Mouse (Mus musculus) inflammation-experienced regulatory T-cells, adult 6 months (primary cell): ENCODE measurements around the gene C2cd2. TPM values are rescaled to one million over a fixed set of nuclear protein-coding genes. Genes with fewer than 3 reads are reported as not detected.
"Not testable (repeated sequence)": the region's sequence is repeated elsewhere in the genome, so short reads cannot be mapped to it uniquely, and the experiment has no call there.

Source experiments
- ATAC-seq: one replicate; pipeline ENCODE4 v1.8.0; 2017
- polyA plus RNA-seq, 3 experiments: library from polyadenylated mRNA; unstranded; fragments of 100-300 nt; shearing (Covaris generic); gene quantifications; one replicate each; pipeline ENCODE4 v1.2.1; 2017

The C2cd2 gene
- polyA plus RNA-seq, 3 experiments from 2014 or later: 5.7 to 12.8 (median 7.5) TPM

GRCm38 (mm10) chr16:97946993-97947392 is 15.4 kb downstream of the C2cd2 start:
- ATAC-seq: not testable (repeated sequence)

GRCm38 (mm10) chr16:97941844-97942243 is 20.6 kb downstream of the C2cd2 start:
- no peak for ATAC-seq

DNA sequence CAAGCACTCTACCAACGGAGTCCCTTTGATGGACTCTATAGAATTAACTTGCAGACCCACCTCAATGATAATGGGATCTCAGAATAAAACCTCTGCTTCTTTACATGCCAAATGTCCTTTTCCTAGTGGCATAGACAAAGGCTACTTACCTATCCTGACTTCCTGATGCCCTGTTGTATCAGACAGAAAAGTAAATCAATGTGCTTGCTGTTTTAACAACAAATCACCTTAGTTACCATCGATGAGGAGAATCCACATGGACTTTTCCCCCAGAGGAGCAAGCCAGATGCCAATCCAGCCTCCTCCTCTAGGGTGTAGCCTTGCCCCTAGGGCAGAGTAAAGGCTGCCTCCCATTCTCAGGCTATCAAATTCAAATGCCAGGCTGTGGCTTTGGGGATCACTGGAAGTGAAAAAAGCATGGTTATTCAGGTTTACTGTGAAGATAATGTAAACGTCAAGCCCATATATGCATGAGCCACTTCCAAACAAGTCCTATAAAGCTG is 21.9 kb downstream of the C2cd2 start:
- ATAC-seq: no peak

DNA sequence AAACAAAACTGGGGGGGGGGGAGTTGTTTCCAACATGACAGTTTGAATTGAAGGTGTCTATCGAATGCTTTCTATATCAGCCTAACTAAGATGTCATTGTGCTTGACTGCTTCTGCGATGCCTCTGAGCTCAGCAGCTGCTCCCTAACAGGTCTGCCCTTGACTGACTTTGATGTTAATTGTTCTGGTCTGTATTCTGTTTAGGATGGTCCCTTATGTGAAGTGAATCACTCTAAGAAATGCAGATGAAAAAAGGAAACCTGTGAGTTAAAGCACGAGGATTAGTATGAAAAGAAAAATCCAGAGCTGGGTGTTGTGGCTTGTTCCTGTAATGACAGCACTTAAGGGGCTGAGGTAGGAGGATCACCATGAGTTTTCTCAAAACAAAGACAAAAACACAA is 26.6 kb downstream of the C2cd2 start:
- no peak for ATAC-seq

DNA sequence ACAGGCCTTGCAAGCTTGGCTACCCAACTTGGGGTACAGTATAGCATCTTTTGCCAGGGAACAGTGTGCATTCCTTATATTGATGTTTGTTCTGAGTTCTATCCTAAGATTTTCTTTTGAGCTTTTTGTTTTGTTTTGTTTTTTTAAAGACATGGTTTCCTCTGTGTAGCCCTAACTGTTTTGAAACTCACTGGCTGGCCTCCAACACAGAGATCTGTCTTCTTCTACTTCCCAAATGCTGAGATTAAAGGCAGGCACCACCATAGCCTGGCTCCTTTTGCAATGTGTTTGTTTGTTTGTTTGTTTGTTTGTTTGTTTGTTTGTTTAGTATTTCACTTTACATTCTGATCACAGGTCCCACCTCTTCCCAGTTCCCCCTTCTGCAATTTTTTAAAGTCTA is 32.2 kb downstream of the C2cd2 start:
- no peak for ATAC-seq

DNA sequence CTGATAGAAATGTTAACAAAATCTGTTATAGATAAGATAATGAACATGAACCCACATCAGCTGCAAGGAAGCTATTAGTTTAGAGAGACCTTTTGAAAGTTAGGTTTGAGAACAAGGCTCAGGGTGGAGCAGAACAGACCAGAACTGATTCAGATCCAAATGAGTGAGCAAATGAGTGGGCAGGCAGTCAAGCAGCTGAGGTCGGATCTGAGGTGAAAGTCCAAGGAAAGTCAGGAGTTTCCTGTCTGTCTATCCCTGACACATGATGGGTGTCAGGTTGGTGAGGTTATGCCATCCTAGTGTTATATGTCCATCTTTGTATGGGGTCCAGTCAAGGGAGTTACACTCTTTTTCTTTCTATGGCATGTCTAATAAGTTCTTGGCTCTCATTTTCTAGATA is 32.9 kb downstream of the C2cd2 start:
- ATAC-seq: no peak

- no peak for ATAC-seq
Measured at GRCm38 (mm10) chr16:97927331-97927938, 35.0 kb downstream of the C2cd2 start.

DNA sequence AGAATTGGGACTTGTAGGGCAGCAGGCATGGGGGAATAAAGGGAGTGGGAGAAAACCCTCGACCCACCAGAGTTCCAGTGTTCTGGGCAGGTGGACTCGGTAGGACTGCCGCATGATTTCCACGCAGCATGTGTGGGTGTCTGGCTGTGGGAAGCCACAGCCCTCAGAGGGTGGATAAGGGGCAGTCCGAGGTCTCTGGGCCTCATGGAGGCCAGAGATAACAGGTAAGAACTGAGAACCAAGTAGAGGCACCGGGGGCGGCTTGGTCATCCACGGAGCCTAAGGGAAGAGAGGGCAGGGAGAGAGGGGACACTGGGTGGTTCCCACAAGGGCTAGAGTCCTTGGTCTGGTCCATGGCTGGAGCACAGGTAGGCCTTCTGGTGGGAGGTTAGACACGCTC is 36.0 kb downstream of the C2cd2 start:
- no peak for ATAC-seq

DNA sequence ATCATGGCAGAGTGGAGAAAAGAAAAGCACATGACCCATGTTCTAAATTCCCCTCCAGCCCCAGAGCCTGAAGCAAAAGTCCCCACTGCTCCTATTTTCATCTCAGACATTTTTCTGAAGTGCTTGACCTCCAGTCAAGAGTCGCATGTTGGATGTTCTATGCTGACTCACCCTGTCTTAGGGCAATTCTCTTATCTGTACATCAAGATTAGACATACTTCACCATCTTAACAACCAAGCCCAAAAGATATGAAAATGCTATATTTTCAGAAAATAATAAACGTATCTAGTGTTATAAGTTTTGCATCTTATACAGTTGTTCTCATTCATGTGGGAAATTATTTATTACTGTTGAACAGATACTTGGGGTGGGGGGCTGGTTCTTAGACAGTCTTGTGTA is 36.6 kb downstream of the C2cd2 start:
- no peak for ATAC-seq

- ATAC-seq: no peak
Measured at GRCm38 (mm10) chr16:97923700-97924099, 38.7 kb downstream of the C2cd2 start.

DNA sequence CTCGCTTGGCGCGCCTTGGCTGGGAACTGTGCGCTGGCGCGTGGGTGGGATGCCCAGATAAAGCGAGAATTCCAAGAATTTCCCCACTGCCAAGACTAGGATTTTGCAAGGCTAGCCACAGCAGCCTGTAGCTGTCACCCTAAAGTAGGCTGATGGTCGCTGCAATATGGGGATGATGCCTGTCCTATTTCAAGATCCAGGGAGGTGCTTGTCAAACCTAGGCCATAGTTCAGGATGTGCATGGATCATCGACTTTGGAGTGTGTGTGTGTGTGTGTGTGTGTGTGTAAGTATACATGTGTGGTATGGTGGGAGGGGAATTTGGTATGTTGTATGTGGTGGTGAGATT is 39.6 kb downstream of the C2cd2 start:
- peak; percentile 11 for ATAC-seq

DNA sequence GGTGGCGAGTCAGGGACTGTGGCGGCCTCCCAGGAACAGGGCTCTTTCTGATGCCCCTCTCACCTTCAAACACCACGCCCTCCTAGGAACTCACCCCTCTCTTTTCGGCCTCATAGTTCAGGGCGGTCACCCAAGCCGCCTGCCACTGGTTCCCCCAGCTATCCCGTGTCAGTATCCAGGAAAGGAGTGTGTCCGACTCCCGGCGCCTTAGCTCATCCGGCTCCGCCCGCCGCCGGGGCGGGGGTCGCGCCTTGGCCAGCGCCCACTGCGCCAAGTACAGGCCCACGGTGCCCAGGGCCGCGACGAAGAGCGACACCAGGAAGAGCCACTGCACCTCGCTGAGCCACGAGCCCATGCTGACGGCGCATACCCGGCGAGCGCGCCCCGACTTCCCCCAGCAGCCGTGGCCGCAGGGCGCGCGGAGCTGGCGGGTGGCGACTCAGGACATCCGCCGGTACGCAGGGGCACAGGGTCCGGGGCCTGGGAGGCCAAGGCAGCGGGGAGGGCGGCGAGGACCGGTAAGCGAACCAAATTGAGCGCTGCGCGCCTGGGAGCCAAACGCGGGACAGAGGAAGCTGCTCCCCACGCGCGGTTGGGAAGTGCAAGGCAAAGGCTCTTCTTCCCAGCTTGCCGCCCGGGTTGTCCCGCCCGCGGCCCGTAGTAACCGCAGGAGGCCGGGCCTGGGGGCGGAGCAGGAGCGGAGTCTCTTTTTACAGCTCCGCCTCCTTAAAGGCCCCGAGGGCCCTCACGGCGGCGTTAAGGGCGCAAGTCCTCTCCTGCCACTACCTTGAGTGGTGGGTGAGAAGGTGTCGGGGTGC is 40.2 kb downstream of the C2cd2 start:
- peak; percentile 84 for ATAC-seq

DNA sequence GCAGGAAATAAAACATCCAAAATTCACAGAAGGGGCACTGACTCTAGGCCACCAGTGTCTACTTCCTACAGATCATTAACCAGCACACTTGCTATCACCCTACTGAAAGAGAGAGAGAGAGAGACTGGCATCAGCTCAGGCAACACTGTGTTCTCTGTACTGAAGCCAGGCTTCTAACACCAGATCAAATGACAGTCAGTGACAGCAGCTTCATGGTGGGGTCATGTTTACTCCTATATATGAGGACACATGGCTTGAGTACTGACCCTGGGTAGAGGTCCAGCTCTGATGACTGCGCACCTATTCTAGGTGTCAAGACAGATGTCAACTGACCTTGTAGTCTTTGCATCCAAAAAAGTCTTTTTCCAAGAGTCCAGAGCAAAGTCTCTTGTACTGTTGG is 41.8 kb downstream of the C2cd2 start:
- ATAC-seq: no peak

- ATAC-seq: no peak
Measured at GRCm38 (mm10) chr16:97919793-97920192, 42.6 kb downstream of the C2cd2 start.

DNA sequence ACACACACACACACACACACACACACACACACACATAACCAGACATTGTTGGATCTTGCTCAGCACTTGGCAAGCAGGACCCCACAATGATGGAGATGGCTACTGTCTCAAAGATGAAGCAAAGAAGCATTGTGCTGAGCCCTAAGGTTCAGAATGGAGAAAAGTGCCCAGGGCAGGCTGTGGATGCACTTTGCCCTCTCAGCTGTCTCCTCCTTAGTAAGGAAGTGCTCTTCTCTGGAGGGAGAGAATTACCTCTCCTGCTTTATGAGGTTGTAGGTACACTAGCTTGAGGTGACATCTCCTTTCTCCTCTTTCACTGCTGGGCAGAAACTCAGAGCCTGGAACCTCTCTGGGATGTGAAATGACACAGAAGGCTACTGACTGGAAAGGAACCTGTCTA is 49.5 kb downstream of the C2cd2 start:
- no peak for ATAC-seq

GRCm38 (mm10) chr16:97909356-97909755 is 53.0 kb downstream of the C2cd2 start:
- ATAC-seq: no peak

DNA sequence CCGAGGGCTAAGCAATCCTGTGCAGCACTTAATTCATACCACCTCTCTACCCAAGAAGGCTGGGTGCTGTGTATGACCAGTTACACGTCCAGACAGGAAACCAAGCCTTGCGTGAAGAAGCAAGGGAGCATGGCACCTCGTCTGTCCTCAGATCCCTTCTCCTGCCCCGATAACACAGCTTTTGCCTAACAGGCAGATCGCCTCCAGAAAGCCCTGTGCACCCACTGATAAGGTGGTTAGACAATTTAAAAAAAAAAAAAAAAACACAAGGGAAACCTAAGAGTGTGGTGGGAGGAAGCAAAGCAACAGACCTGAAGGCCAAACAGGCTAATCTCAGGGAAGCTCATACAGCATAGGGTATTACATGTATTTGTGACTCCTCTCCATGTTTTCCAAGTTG is 54.9 kb downstream of the C2cd2 start:
- no peak for ATAC-seq

- ATAC-seq: no peak
Measured at GRCm38 (mm10) chr16:97906337-97906736, 56.1 kb downstream of the C2cd2 start.

DNA sequence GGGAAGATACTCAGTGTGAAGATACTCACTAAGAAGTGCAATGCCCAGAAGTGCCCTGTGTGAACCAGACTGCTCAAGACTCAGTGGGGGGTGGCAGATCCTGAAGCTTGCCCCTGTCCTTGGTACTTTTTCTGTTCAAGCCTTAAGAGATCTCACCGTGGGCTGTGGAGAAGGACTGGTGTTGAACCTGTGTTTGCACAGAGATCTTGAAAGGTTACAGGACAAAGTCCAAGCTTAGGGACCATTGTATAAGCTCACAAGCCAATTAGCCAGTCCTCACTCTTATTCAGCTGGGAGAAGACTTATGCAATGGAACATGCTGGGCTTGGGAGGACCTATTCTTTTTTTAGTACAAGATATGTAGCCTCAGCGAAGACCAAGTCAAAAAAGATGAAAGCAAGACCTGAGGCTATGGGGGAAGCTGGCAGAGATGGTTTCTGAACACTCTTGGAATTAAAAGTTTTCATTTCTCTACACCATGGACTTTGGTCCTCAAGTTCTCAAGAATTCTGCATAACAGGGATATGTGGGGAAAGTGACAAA is 56.9 kb downstream of the C2cd2 start:
- ATAC-seq: no peak

DNA sequence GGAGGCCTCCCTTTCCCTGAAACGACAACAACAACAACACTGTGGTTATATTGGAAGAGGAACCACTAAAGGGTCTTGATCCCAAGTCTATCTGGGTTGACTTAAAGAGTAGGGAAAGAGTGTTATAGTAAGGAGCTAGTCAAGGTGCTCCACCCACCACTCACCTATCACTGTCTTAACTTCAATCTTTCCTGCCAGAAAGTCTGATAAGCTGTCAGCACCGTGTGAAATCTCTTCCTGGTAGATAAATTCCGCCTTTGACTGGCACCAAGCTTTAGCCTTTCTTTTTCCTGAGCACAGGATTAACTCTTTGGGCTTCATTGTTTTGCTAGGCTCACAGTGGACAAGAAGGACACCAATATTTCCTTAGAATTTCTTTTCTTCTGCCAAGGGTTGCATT is 58.4 kb downstream of the C2cd2 start:
- no peak for ATAC-seq

DNA sequence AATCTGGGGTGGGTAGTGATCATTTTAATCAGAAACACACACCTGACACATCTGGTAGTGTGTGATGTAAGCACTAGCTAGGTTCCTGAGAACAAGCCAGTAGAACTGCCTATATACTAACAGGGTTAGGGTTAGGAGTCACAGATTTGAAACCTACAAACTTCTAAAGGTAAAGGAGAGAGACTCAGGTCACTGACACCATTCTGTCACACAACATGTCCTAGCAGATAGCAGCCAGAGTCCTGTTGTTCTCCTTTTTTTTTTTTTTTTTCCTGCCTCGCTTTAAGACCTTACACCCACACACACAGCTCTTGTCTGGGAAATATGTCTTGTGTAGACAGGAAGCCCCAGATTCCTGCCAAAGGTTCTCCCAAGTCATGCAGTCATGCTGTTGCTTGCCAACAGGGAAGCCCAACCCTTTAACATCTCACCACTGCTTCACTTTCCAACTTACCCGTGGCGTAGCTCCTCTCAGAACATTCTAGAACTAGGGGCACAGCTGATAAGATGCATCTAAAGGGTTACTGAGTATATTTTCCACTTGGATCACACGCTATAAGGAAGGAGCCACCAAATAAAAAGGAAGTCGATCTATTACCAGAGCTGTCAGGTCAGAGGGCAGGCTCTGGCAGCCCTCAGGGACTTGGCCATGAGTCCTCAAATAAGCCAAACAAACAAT is 64.9 kb downstream of the C2cd2 start:
- no peak for ATAC-seq

DNA sequence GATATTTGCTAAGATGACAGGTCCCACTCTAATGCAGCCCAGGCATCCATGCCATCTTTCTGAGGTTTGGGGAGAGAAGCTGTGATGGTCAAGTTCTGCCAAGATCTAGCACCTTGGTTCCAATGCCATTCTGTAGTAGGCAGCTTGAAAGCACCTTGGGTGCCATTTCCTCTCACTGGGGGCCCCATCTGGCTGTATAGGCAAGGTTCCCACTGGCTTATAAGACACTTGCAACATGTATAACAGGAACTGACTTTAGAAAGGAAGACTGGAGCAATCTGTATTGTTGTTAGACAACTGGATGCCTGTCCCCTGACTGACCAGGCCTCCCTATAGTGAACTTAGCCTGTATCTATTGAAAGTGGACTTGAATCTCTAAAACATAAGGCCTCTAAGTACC is 74.6 kb downstream of the C2cd2 start:
- ATAC-seq: no peak

DNA sequence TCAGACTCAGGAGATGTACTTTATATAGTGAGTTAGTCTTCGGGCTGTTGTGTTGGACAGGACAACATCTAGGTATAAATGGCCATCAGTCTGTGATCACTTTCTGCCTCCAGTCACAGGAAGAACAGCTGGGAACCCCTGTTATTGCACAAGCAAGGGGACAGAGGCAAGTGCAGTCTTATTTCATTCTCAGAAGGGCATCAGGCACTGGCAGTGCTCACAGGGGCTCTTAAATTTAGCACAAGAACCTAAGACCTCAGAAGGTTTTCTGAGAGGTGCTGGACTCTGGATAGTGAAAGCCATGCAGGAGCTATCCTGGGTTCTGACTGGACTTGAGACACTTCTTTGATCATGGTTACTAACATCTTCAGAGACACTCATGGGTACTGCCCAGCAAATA is 78.7 kb downstream of the C2cd2 start:
- ATAC-seq: no peak

DNA sequence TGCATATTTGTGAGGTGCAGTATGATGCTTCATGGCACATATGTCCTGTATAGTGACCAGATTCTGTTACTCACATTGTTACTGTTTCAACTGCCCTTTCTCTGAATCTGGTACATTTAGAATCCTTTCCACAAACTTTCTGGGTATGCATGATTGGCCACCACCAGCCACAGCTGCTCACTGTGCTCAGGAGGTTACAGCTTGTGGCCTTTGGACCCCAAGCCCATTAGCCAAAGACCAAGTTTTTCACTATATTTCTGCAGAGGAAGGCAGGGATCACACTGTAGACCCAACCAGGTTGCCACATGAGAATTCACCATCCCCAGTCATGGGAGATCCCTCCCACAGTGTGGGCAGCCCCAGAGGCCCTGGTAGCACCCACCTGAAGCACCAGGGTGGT is 79.5 kb downstream of the C2cd2 start:
- ATAC-seq: no peak
